Mouse (Mus musculus) lung, embryonic 16.5 days (tissue): ENCODE measurements around the gene Epn1. TPM values are rescaled to one million over a fixed set of nuclear protein-coding genes. Genes with fewer than 3 reads are reported as not detected.
A peak's percentile ranks its signal among the peaks of the same experiment; 100 is the strongest.

ENCODE experiments used
- ATAC-seq: fragments of 200-750 bp; cut with Nextera tagmentation; 2 replicates; pipeline ENCODE4 v1.8.0; 2017; ENCODE audit warnings: low read depth, mild to moderate bottlenecking, moderate library complexity
- H3K27ac ChIP-seq: fragments of 300-500 bp; sonication (generic); 2 replicates; pipeline ENCODE4 v1.5.1; 2014; ENCODE audit warnings: mild to moderate bottlenecking, control low read depth, low read length
- H3K27me3 ChIP-seq: fragments of 300-500 bp; sonication (generic); 2 replicates; pipeline ENCODE4 v1.6.1; 2014; ENCODE audit warnings: low read depth, low read length, mixed read lengths; ENCODE audit not compliant: control insufficient read depth, insufficient read depth
- H3K36me3 ChIP-seq: fragments of 300-500 bp; sonication (generic); 2 replicates; pipeline ENCODE4 v1.6.1; 2014; ENCODE audit warnings: low read length; ENCODE audit not compliant: control insufficient read depth, insufficient read depth
- H3K4me1 ChIP-seq: fragments of 300-500 bp; sonication (generic); replicated peaks from 2 replicates; pipeline ENCODE4 v1.6.1; 2014; ENCODE audit warnings: low read length, mixed read lengths; ENCODE audit not compliant: control insufficient read depth, insufficient read depth
- H3K4me2 ChIP-seq: fragments of 300-500 bp; sonication (generic); 2 replicates; pipeline ENCODE4 v1.6.1; 2014; ENCODE audit warnings: low read depth, low read length, control low read depth
- H3K4me3 ChIP-seq: fragments of 300-500 bp; sonication (generic); 2 replicates; pipeline ENCODE4 v1.5.1; 2014; ENCODE audit warnings: mild to moderate bottlenecking, low read length, control low read depth
- H3K9ac ChIP-seq: fragments of 300-500 bp; sonication (generic); 2 replicates; pipeline ENCODE4 v1.6.1; 2014; ENCODE audit warnings: low read length, control low read depth
- H3K9me3 ChIP-seq: fragments of 300-500 bp; sonication (generic); 2 replicates; pipeline ENCODE4 v1.6.1; 2016; ENCODE audit warnings: low read length; ENCODE audit not compliant: control insufficient read depth
- WGBS: fragments of 180-500 bp; shearing (Covaris S2); extraction: QIAGEN DNeasy Blood & Tissue Kit; methylation state at CpG from one replicate; pipeline ENCODE4 v1.1.7; 2014; 5-methylcytosine and 5-hydroxymethylcytosine counted together
- polyA plus RNA-seq: library from polyadenylated mRNA; unstranded; fragments of >200 nt; fragmentation: Nextera tagmentation; extraction: Ambion mirVana; gene quantifications from 2 replicates; pipeline ENCODE4 v1.2.1, GENCODE M21; 2015

Gene Epn1
- polyA plus RNA-seq, 1 experiment from 2014 or later = 53.8 TPM

- ATAC-seq = no peak
- WGBS = 19% methylated on average over 5 of the region's 5 CpGs
- peak overlapping the region; percentile 92 for H3K9ac ChIP-seq
- H3K9me3 ChIP-seq = peaks cover 5% of the 10 kb centered on the region; the same call in 1 of the 2 replicates
- H3K36me3 ChIP-seq = peaks cover 21% of the 10 kb centered on the region
- peaks cover 12% of the 10 kb centered on the region; the same call in 1 of the 2 replicates for H3K4me1 ChIP-seq
- H3K27me3 ChIP-seq = no peaks in the 10 kb centered on the region
- H3K4me2 ChIP-seq = peak overlapping the region; percentile 67
- H3K4me3 ChIP-seq = peak overlapping the region; percentile 90
- H3K27ac ChIP-seq = peak overlapping the region; percentile 97
Measured at GRCm38 (mm10) chr7:5038940-5039339, 41.1 kb upstream of the Epn1 start.

- WGBS = 57% methylated on average over 2 of the region's 2 CpGs
- no peak overlapping the region for H3K4me2 ChIP-seq
- no peaks in the 10 kb centered on the region for H3K4me1 ChIP-seq
- H3K36me3 ChIP-seq = no peaks in the 10 kb centered on the region
- H3K4me3 ChIP-seq = no peak overlapping the region
- no peak overlapping the region for H3K27ac ChIP-seq
- H3K9ac ChIP-seq = no peak overlapping the region
- H3K9me3 ChIP-seq = no peaks in the 10 kb centered on the region
- no peak for ATAC-seq
- H3K27me3 ChIP-seq = no peaks in the 10 kb centered on the region
Measured at GRCm38 (mm10) chr7:5044981-5045380, 35.1 kb upstream of the Epn1 start.

- no peak overlapping the region for H3K4me3 ChIP-seq
- WGBS = 72% methylated on average over 2 of the region's 2 CpGs
- H3K9ac ChIP-seq = no peak overlapping the region
- H3K4me2 ChIP-seq = no peak overlapping the region
- no peaks in the 10 kb centered on the region; the same call in 1 of the 2 replicates for H3K4me1 ChIP-seq
- H3K36me3 ChIP-seq = no peaks in the 10 kb centered on the region
- ATAC-seq = no peak
- H3K9me3 ChIP-seq = no peaks in the 10 kb centered on the region
- no peaks in the 10 kb centered on the region for H3K27me3 ChIP-seq
- H3K27ac ChIP-seq = no peak overlapping the region
Measured at GRCm38 (mm10) chr7:5046112-5046511, 33.9 kb upstream of the Epn1 start.

DNA sequence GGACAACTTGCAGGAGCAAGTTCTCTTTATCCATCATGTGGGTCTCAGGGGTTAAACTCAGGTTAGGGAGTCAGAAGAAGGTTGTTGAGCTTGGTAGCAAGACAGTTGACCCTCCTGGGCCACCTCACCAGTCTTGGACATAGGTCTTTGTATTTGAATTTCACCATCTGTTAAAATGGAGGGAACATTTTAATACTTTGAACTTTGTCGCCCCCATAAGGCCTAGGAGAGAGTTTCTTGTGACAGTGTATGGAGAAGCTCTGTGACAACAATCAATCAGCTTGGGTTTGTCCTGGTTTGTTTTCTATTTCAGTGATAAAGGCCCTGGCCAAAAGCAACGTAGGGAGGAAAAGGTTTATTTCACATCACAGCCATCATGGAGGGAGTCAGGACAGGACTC is 32.7 kb upstream of the Epn1 start:
- Histone ChIP-seq H3K9me3 (no peaks in the 10 kb centered on the region), H3K4me2 (no peak overlapping the region), H3K4me1 (peaks cover 6% of the 10 kb centered on the region), H3K36me3 (no peaks in the 10 kb centered on the region), H3K4me3 (no peak overlapping the region), H3K27me3 (peaks cover 6% of the 10 kb centered on the region; the same call in 1 of the 2 replicates), H3K27ac (no peak overlapping the region), H3K9ac (no peak overlapping the region)
- WGBS = 13% methylated on average over 2 of the region's 2 CpGs
- ATAC-seq = no peak

GRCm38 (mm10) chr7:5051193-5052192 is 28.5 kb upstream of the Epn1 start, which contains the start of gene Zfp580:
Zfp580 (plus strand) TSS chr7:5051538.
- Histone ChIP-seq H3K9me3 (no peaks in the 10 kb centered on the region), H3K4me2 (peak within 1 kb of the TSS; percentile 82), H3K27me3 (peaks cover 48% of the 10 kb centered on the region), H3K4me3 (peak within 1 kb of the TSS; percentile 73), H3K36me3 (no peaks in the 10 kb centered on the region), H3K27ac (peak within 1 kb of the TSS; percentile 65), H3K9ac (peak within 1 kb of the TSS; percentile 86), H3K4me1 (peaks cover 22% of the 10 kb centered on the region)
- WGBS = under 1% methylated on average over 65 of the region's 65 CpGs
- peak; percentile 90 for ATAC-seq

GRCm38 (mm10) chr7:5052438-5052837 is 27.6 kb upstream of the Epn1 start:
- Histone ChIP-seq H3K9me3 (no peaks in the 10 kb centered on the region), H3K4me1 (peaks cover 23% of the 10 kb centered on the region), H3K27ac (no peak overlapping the region), H3K36me3 (no peaks in the 10 kb centered on the region), H3K4me3 (peak overlapping the region; percentile 73), H3K27me3 (peaks cover 56% of the 10 kb centered on the region), H3K9ac (peak overlapping the region; percentile 86), H3K4me2 (peak overlapping the region; percentile 82)
- no peak for ATAC-seq
- WGBS = under 1% methylated on average over 12 of the region's 12 CpGs

- H3K9me3 ChIP-seq = no peaks in the 10 kb centered on the region
- no peak overlapping the region for H3K27ac ChIP-seq
- H3K9ac ChIP-seq = peak overlapping the region; percentile 86
- WGBS = 5% methylated on average over 43 of the region's 45 CpGs
- peak overlapping the region; percentile 82 for H3K4me2 ChIP-seq
- no peak for ATAC-seq
- peaks cover 60% of the 10 kb centered on the region for H3K27me3 ChIP-seq
- no peaks in the 10 kb centered on the region for H3K36me3 ChIP-seq
- peak overlapping the region; percentile 73 for H3K4me3 ChIP-seq
- H3K4me1 ChIP-seq = peaks cover 23% of the 10 kb centered on the region
Measured at GRCm38 (mm10) chr7:5052931-5053343, 27.1 kb upstream of the Epn1 start.

DNA sequence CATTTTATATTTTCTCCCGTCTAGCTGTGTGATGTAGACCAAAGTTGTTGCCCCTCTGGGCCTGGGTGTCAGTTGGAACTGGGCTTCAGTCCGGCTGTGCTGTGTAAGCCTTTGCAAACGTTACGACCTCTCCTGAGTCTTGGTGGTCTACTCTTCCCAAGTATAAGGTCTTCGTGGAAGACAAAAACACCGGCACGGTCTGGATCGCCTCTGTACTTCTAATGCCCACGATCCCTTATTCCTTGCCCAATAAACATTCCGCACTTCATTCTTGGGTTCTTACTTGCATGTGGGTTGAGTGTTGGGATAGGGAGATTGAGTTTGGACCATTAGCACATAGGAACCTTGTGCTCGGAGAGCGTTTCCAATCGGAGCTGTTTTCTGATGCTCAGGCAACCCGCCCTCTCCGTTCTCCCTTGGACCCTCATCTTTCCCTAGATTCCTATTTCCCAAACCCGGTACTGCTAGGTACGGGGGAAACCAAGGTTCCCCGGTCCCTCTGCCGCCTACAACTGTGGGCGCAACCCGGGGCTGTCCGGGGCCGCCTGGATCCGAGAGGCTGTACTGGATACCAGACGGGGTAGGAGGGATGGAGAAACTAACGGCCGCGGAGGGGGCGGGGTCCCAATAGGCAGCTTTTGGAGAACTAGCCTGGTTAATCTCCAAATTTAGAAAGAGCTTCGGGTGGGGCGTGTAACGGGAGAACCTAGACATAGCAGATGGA is 26.4 kb upstream of the Epn1 start:
- WGBS = 11% methylated on average over 32 of the region's 32 CpGs
- Histone ChIP-seq H3K9ac (peak overlapping the region; percentile 53), H3K4me2 (peak overlapping the region; percentile 82), H3K4me3 (peak overlapping the region; percentile 73), H3K9me3 (no peaks in the 10 kb centered on the region), H3K36me3 (no peaks in the 10 kb centered on the region), H3K27ac (no peak overlapping the region), H3K4me1 (peaks cover 23% of the 10 kb centered on the region), H3K27me3 (peaks cover 67% of the 10 kb centered on the region)
- ATAC-seq = no peak
